Mouse (Mus musculus) forebrain, embryonic 15.5 days (tissue): Measurements from ENCODE around the gene Gsk3a. TPM values are rescaled to one million over a fixed set of nuclear protein-coding genes. Genes with fewer than 3 reads are reported as not detected.

Source experiments
- ATAC-seq: fragments of 200-750 bp; cut with Nextera tagmentation; replicated peaks from 2 replicates; pipeline ENCODE4 v1.8.0; 2017; ENCODE audit warnings: mild to moderate bottlenecking, moderate TSS enrichment, moderate library complexity
- H3K27ac ChIP-seq: fragments of 300-500 bp; sonication (generic); replicated peaks from 2 replicates; pipeline ENCODE4 v1.5.1; 2015; ENCODE audit warnings: mild to moderate bottlenecking, inconsistent platforms
- H3K27me3 ChIP-seq: fragments of 300-500 bp; sonication (generic); 2 replicates; pipeline ENCODE4 v1.6.1; 2015; ENCODE audit warnings: inconsistent platforms
- H3K36me3 ChIP-seq: fragments of 300-500 bp; sonication (generic); 2 replicates; pipeline ENCODE4 v1.6.1; 2015; ENCODE audit warnings: mild to moderate bottlenecking, inconsistent platforms
- H3K4me1 ChIP-seq: fragments of 300-500 bp; sonication (generic); 2 replicates; pipeline ENCODE4 v1.6.1; 2015; ENCODE audit warnings: inconsistent platforms
- H3K4me2 ChIP-seq: fragments of 300-500 bp; sonication (generic); replicated peaks from 2 replicates; pipeline ENCODE4 v1.6.1; 2015; ENCODE audit warnings: mild to moderate bottlenecking, inconsistent platforms
- H3K4me3 ChIP-seq: fragments of 300-500 bp; sonication (generic); 2 replicates; pipeline ENCODE4 v1.5.1; 2015; ENCODE audit warnings: mild to moderate bottlenecking, inconsistent platforms
- H3K9ac ChIP-seq: fragments of 300-500 bp; sonication (generic); replicated peaks from 2 replicates; pipeline ENCODE4 v1.6.1; 2015; ENCODE audit warnings: mild to moderate bottlenecking, inconsistent platforms
- H3K9me3 ChIP-seq: fragments of 300-500 bp; sonication (generic); 2 replicates; pipeline ENCODE4 v1.6.1; 2016; ENCODE audit warnings: inconsistent platforms
- WGBS: fragments of 180-500 bp; shearing (Covaris S2); methylation state at CpG from one replicate; pipeline ENCODE4 v1.1.7; 2015; ENCODE audit warnings: mixed read lengths; 5-methylcytosine and 5-hydroxymethylcytosine counted together
- polyA plus RNA-seq: library from polyadenylated mRNA; unstranded; fragments of >200 nt; fragmentation: Nextera tagmentation; extraction: Ambion mirVana; gene quantifications from 2 replicates; pipeline ENCODE4 v1.2.1, GENCODE M21; 2015

Gene Gsk3a
- polyA plus RNA-seq, 1 experiment from 2014 or later: 17.4 TPM

DNA sequence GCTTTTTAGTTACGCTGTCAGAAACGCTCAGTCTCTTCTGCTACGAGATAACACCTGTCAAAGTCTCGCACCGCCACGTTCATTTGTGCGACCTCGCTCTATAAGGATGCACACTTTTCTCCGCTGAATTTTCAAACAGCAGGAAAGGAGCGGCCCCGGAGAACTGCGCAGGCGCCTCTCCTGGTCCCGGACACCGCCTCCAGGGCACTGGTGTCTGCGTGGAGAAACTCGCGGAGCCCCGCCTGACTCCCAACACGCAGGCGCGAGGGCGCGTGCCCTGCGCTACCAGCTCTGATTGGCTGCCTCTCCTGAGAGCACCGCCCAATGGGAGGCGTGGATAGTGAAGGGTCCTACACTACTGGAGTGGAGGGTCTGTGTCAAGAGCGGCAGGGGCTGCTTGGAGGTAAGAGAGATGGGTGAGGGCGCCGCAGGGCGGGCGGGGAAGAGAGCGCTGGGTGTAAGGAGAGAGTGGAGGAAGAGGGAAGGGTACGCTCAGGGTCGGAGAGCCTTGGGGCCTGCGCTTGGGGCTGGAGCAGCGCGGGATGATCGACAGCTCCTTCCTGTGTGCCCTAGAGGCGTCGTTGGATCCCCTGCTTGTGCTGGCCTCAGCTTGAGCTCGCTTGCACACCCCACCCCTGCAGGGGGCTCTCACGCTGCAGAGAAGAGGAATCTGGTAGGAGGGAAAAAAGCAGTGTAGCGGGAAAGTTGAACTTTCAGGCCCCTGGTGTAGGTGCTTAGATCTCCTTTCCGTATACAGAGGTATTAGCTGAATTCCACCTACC, 16.4 kb downstream of the Gsk3a start, which contains the start of gene Zfp526:
Gene Zfp526 (plus strand): TSS at position 324 of the 782 bp plus-strand sequence.
- H3K36me3 ChIP-seq: peaks cover 15% of the 10 kb centered on the region
- peak within 1 kb of the TSS; percentile 91 for H3K27ac ChIP-seq
- peak within 1 kb of the TSS; percentile 69 for H3K9ac ChIP-seq
- no peaks in the 10 kb centered on the region for H3K9me3 ChIP-seq
- under 1% methylated on average over 44 of the region's 45 CpGs for WGBS
- no peaks in the 10 kb centered on the region for H3K27me3 ChIP-seq
- peak within 1 kb of the TSS; percentile 73 for H3K4me2 ChIP-seq
- ATAC-seq: peak; percentile 97
- peak within 1 kb of the TSS; percentile 63 for H3K4me3 ChIP-seq
- H3K4me1 ChIP-seq: peaks cover 35% of the 10 kb centered on the region

DNA sequence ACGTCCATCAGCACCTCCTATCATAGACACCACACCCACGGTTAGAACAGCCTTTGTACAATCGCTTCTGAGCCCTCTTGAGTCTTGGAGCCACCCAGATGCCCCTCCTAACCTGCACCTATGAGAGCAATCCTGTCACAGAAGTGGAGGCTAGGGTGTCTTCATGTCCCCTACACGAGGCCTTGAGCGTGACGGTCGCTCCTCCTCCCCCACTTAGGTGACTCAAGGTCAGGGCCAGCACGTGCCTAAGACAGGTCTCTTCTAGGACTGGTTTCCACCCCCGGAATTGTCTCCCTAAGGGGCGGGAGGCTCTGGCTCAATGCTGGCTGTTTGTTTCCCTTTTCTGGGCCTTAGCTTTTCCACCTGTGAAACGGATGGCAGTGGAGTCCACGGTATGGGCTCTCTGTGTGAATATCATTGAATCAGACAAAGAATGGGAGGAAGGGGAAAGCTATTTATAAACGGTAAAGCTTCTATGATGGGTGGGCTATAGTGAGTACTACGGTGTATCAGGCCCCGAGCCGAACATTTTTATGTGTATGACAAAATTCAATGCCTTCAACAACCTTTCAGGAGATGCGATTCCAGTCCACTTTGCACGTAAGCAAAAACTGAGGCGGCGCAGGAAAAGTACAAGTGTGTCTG, 17.1 kb downstream of the Gsk3a start, which contains the start of gene Dedd2:
Gene Dedd2 (minus strand): TSS at position 159 of the 645 bp plus-strand sequence.
- Histone ChIP-seq H3K27ac (peak within 1 kb of the TSS; percentile 91), H3K9me3 (no peaks in the 10 kb centered on the region), H3K4me1 (peaks cover 35% of the 10 kb centered on the region), H3K27me3 (no peaks in the 10 kb centered on the region), H3K4me2 (peak within 1 kb of the TSS; percentile 73), H3K4me3 (peak within 1 kb of the TSS; percentile 63), H3K9ac (peak within 1 kb of the TSS; percentile 69), H3K36me3 (peaks cover 8% of the 10 kb centered on the region)
- 7% methylated on average over 20 of the region's 20 CpGs for WGBS
- ATAC-seq: no peak

DNA sequence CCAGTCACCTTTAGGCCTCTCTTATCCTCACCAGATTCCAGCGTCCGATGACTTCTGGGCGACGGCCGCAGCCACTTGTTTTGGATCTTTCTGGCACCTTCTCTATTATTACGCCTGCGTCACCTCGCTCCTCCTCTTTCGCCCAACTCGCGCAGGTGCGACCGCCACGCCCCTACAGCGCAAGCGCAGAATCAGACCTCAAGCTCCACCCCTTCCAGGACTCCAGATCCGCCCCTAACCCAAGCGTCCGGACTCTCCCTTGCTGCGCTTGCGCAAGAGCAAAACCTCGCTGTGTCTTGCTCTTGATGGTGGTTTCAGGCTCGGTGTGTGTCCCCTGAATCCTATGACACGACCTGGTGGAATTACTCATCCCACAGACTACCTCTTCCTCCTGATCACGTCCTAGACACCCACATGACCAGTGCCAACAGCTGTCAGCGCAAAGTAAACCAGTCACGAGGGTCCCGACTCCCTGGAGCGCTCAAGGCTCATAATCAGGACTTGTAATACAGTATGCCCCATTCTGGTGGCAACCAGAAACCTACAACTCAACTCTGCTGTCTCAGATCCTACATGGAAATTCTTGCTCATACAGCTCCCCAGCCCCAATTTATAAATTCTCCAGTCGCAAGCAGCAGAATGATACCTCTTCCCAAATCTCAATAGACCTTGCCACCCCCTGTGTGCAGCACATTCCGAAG, 17.7 kb downstream of the Gsk3a start:
- ATAC-seq: peak; percentile 62
- Histone ChIP-seq H3K4me1 (peaks cover 35% of the 10 kb centered on the region), H3K4me3 (peak overlapping the region; percentile 63), H3K27ac (peak overlapping the region; percentile 91), H3K9ac (peak overlapping the region; percentile 69), H3K4me2 (peak overlapping the region; percentile 73), H3K9me3 (no peaks in the 10 kb centered on the region), H3K27me3 (no peaks in the 10 kb centered on the region), H3K36me3 (peaks cover 3% of the 10 kb centered on the region; the same call in 1 of the 2 replicates)
- 2% methylated on average over 31 of the region's 31 CpGs for WGBS

DNA sequence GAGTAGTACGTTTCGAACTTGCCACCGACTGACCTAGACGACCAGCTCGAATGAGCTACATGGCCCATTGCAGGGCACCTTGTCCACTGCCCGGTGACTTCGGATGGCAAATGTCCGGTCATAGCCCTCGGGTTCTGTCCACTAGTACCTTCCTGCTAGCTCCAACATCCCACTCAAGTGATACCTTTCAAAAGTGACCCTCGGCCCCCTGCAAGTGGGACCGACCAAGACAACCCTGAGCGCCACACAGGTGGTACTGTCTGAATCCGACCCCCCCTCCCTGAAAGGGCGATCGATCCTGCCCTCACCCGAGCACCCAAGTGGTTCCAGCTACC, 18.3 kb downstream of the Gsk3a start:
- Histone ChIP-seq H3K36me3 (peaks cover 4% of the 10 kb centered on the region; the same call in 1 of the 2 replicates), H3K9ac (peak overlapping the region; percentile 57), H3K9me3 (no peaks in the 10 kb centered on the region), H3K4me3 (peak overlapping the region; percentile 63), H3K27ac (peak overlapping the region; percentile 91; the same call in 1 of the 2 replicates), H3K4me1 (peaks cover 35% of the 10 kb centered on the region), H3K4me2 (peak overlapping the region; percentile 73), H3K27me3 (no peaks in the 10 kb centered on the region)
- under 1% methylated on average over 16 of the region's 16 CpGs for WGBS
- peak; percentile 23 for ATAC-seq

DNA sequence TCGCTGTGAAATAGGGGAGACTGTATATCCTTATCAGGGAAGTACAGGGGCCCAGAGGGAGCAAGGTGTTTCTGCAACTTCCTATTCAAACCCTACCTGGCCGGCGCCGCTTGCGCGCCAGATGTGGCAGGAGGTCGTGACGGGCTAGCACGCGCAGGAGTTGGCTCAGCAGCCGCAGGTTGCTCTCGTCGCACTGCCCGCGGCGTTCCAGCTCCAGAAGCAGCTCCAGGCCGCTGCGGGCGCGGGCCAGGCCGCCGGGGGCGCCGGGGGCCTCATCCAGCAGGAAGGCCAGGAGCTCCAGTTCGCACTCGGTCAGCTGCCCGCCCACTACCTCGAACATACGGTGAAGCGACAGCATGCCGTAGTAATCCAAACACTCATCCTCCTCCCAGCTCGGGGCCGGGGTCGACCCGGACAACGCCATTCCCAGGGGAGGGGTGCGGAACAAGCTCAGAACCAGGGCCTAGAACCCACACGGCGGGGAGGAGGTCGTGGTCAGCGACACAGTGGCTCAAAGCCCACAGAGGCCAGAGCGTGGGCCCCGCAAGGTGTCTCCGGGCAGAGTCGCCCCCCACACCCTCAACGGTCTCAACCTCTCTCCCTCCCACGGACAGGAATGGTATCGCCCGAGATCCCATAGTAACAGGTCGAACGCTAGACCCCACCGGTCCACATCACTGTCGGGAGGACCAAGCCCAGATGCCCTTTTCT, 18.8 kb downstream of the Gsk3a start:
- Histone ChIP-seq H3K27ac (peak overlapping the region; percentile 91; the same call in 1 of the 2 replicates), H3K4me2 (peak overlapping the region; percentile 73), H3K27me3 (no peaks in the 10 kb centered on the region), H3K4me3 (peak overlapping the region; percentile 63), H3K4me1 (peaks cover 35% of the 10 kb centered on the region), H3K36me3 (0 out of 2 replicates have a peak, but pooled peaks cover 9% of the 10 kb centered on the region), H3K9ac (peak overlapping the region; percentile 57), H3K9me3 (no peaks in the 10 kb centered on the region)
- under 1% methylated on average over 53 of the region's 53 CpGs for WGBS
- ATAC-seq: no peak

DNA sequence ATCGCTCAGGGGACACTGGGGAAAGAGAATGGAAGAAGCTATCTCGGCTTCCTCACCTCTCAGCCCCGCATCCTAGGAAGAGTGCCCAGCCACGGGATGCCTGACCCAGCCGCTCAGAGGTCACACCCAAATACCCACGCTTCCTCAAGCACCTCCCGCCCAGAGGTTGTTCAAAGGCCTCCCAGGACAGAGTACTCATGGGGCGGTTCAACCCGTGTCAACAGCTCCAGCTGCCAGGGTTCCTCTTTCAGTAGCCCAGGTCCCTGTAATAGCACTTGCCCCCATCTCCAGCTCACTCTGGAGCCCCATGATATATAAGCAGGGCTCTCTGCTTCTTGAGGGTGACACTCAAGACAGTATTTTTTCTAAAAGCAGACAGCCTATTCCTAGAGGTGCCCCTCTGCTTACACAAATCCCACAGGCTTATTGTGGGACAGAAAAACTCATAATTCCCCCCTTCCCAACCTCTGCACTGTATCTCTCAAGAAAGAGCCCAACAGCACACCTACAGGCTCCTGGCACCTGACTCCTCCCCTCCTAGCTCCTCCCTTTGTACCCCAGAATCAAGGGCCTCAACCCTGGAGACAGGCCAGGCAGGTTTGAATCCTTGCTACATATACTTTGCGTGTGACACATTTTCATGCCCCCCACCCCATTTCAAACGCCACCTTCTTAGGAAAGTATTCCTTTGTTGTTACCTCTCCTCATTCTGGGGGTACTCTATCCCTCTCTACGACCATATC, 19.8 kb downstream of the Gsk3a start:
- 69% methylated on average over 12 of the region's 12 CpGs for WGBS
- no peak overlapping the region for H3K9ac ChIP-seq
- ATAC-seq: no peak
- peak overlapping the region; percentile 63; the same call in 1 of the 2 replicates for H3K4me3 ChIP-seq
- H3K4me1 ChIP-seq: peaks cover 35% of the 10 kb centered on the region
- H3K4me2 ChIP-seq: peak overlapping the region; percentile 73; the same call in 1 of the 2 replicates
- no peaks in the 10 kb centered on the region for H3K9me3 ChIP-seq
- H3K36me3 ChIP-seq: 0 out of 2 replicates have a peak, but pooled peaks cover 10% of the 10 kb centered on the region
- H3K27ac ChIP-seq: no peak overlapping the region
- H3K27me3 ChIP-seq: no peaks in the 10 kb centered on the region

DNA sequence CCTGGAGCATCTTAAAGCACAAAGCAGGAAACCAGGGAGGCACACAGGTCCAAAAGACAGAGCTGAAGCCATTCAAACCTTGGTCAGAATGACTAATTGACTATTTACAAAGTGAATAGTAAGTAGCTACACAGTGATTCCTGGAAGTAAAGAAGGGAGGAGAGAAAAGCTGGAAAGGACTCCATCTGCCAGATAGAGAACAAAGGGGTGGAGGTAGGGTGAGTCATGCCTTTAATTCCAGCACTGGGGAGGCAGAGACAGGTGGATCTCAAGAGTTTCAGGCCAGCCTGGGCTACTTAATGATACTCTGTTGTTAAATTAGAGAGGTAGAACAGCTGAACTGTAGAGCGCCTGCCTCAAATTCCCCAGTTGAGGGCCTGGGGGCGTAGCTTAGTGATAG, 23.5 kb downstream of the Gsk3a start:
- no peak for ATAC-seq

DNA sequence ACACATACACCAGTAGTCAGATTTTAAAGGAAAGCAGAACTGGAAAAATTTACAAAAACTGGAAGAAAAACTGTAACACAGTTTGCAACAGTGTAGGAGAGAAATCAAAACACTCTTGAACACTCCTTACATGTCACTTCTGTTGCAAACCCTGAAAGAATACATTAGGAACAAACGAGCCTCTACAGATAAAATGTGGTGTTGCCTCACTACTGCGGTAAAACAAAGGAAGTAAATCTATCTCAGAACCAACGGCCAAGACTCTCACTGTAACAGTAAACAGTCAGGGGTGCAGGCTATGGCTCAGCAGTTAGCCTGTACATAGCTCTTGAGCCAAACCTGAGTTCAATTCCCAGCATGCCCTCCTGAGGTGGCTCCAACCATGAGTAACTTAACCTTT, 24.6 kb downstream of the Gsk3a start:
- Histone ChIP-seq H3K4me3 (no peak overlapping the region), H3K36me3 (peaks cover 29% of the 10 kb centered on the region), H3K9ac (no peak overlapping the region), H3K27ac (no peak overlapping the region), H3K27me3 (no peaks in the 10 kb centered on the region), H3K4me1 (peaks cover 2% of the 10 kb centered on the region; the same call in 1 of the 2 replicates), H3K4me2 (no peak overlapping the region), H3K9me3 (no peaks in the 10 kb centered on the region)
- WGBS: 76% methylated on average over 3 of the region's 3 CpGs
- ATAC-seq: no peak

More for the DNA sequence above, 23.5 kb downstream of the Gsk3a start:
- Histone ChIP-seq H3K4me1 (peaks cover 12% of the 10 kb centered on the region), H3K27me3 (no peaks in the 10 kb centered on the region), H3K27ac (no peak overlapping the region), H3K4me2 (no peak overlapping the region), H3K9me3 (no peaks in the 10 kb centered on the region), H3K9ac (no peak overlapping the region), H3K4me3 (no peak overlapping the region), H3K36me3 (peaks cover 27% of the 10 kb centered on the region)
- WGBS: 86% methylated on average over 2 of the region's 2 CpGs

DNA sequence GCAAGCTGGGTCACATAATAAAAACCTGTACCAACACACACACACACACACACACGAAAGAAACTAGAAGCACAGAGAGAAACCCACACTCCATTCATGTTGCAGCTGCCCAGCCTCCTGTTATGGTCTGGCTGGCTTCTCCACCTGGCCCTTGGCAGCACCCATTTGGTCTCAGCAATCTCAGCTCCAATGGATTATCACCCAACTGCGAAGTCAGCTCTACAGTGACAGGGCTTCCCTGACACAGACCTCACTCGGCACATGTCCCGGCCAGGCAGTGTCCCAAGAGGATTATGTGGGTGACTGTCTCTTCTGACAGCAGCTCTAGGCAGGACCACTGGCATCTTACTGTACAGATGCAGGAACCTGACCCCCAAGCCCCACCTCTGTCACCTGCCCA, 27.2 kb downstream of the Gsk3a start:
- WGBS: 95% methylated on average over 4 of the region's 4 CpGs
- Histone ChIP-seq H3K4me3 (no peak overlapping the region), H3K36me3 (peaks cover 31% of the 10 kb centered on the region), H3K27me3 (no peaks in the 10 kb centered on the region), H3K27ac (no peak overlapping the region), H3K4me1 (no peaks in the 10 kb centered on the region), H3K9ac (no peak overlapping the region), H3K4me2 (no peak overlapping the region), H3K9me3 (no peaks in the 10 kb centered on the region)
- no peak for ATAC-seq

DNA sequence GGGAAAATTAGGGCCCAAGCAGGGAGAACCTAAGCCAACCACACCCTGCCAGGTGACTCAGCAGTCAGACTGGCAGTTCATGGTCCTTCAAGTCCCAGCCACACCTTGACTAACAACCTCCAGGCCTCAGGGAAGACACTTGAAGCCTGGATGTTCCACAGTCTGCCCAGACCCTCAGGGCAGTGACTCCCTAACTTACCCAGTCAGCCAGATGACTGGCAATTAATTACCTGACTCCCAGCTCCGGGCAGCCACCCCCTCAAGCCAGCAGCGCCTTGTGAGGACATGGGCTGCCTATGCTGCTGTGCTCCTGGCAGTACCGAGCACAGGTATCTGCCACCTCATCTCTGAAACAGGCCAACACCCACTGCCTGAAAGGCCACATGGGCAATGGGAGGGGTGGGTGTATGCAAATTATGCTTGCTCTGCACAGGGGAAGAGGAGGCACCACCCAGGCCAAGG, 28.5 kb downstream of the Gsk3a start:
- 84% methylated on average over 3 of the region's 3 CpGs for WGBS
- no peak overlapping the region for H3K4me3 ChIP-seq
- H3K9me3 ChIP-seq: no peaks in the 10 kb centered on the region
- H3K4me2 ChIP-seq: no peak overlapping the region
- H3K36me3 ChIP-seq: peaks cover 25% of the 10 kb centered on the region
- no peaks in the 10 kb centered on the region for H3K4me1 ChIP-seq
- no peaks in the 10 kb centered on the region for H3K27me3 ChIP-seq
- H3K27ac ChIP-seq: no peak overlapping the region
- H3K9ac ChIP-seq: no peak overlapping the region
- ATAC-seq: no peak
